Mouse (Mus musculus) layer of hippocampus, adult 11-12 months (tissue): ENCODE measurements around the gene Pemt.

Experiments used
- DNase-seq: peaks from one replicate; pipeline ENCODE4 v3.0.0; 2022; ENCODE audit warnings: low spot score

The Pemt gene

GRCm38 (mm10) chr11:60046058-60046735 is at the start of gene Pemt:
Gene Pemt (minus strand): TSS chr11:60046489.
- DNase-seq: peak; percentile 98

GRCm38 (mm10) chr11:60094909-60095810 is 48.9 kb upstream of the Pemt start:
- no peak for DNase-seq

- DNase-seq: no peak
Measured at GRCm38 (mm10) chr11:60093984-60094587, 47.8 kb upstream of the Pemt start.

GRCm38 (mm10) chr11:60093227-60093626 is 46.9 kb upstream of the Pemt start:
- no peak for DNase-seq

GRCm38 (mm10) chr11:60091422-60091761 is 45.1 kb upstream of the Pemt start:
- no peak for DNase-seq

- no peak for DNase-seq
Measured at GRCm38 (mm10) chr11:60090696-60091421, 44.6 kb upstream of the Pemt start.

GRCm38 (mm10) chr11:60088947-60089346 is 42.7 kb upstream of the Pemt start:
- no peak for DNase-seq

- no peak for DNase-seq
Measured at GRCm38 (mm10) chr11:60086676-60087075, 40.4 kb upstream of the Pemt start.

GRCm38 (mm10) chr11:60084589-60084988 is 38.3 kb upstream of the Pemt start:
- DNase-seq: no peak

- DNase-seq: peak; percentile 86
Measured at GRCm38 (mm10) chr11:60076790-60077189, 30.5 kb upstream of the Pemt start.

- no peak for DNase-seq
Measured at GRCm38 (mm10) chr11:60076183-60076582, 29.9 kb upstream of the Pemt start.

- no peak for DNase-seq
Measured at GRCm38 (mm10) chr11:60073936-60074502, 27.7 kb upstream of the Pemt start.

GRCm38 (mm10) chr11:60073121-60073520 is 26.8 kb upstream of the Pemt start:
- no peak for DNase-seq

- DNase-seq: no peak
Measured at GRCm38 (mm10) chr11:60071221-60071620, 24.9 kb upstream of the Pemt start.

- peak; percentile 46 for DNase-seq
Measured at GRCm38 (mm10) chr11:60070599-60070998, 24.3 kb upstream of the Pemt start.

- no peak for DNase-seq
Measured at GRCm38 (mm10) chr11:60068631-60069030, 22.3 kb upstream of the Pemt start.

- no peak for DNase-seq
Measured at GRCm38 (mm10) chr11:60067646-60068045, 21.4 kb upstream of the Pemt start.

GRCm38 (mm10) chr11:60065267-60065666 is 19.0 kb upstream of the Pemt start:
- no peak for DNase-seq

GRCm38 (mm10) chr11:60061504-60062006 is 15.3 kb upstream of the Pemt start:
- DNase-seq: no peak

- DNase-seq: no peak
Measured at GRCm38 (mm10) chr11:60060026-60060425, 13.7 kb upstream of the Pemt start.

GRCm38 (mm10) chr11:60058441-60058840 is 12.2 kb upstream of the Pemt start:
- no peak for DNase-seq

GRCm38 (mm10) chr11:60057987-60058386 is 11.7 kb upstream of the Pemt start:
- DNase-seq: peak; percentile 59
